Mouse (Mus musculus) cortical plate, adult 2 months (tissue): ENCODE data around the gene Gm12185.
"Not testable (repeated sequence)": the region's sequence is repeated elsewhere in the genome, so short reads cannot be mapped to it uniquely, and the experiment has no call there.

Source experiments
- CTCF ChIP-seq: fragments of 200-500 bp; IDR thresholded peaks from 2 replicates; pipeline ENCODE4 v1.5.1; 2011; ENCODE audit warnings: mild to moderate bottlenecking, control low read depth, low read length; ENCODE audit not compliant: insufficient read depth; ENCODE audit errors: extremely low read depth
- POLR2A ChIP-seq: fragments of 200-500 bp; IDR thresholded peaks from 2 replicates; pipeline ENCODE4 v1.6.1; 2011; ENCODE audit warnings: mild to moderate bottlenecking, low read length, control low read depth; ENCODE audit not compliant: insufficient read depth; ENCODE audit errors: extremely low read depth

- TF ChIP-seq CTCF, POLR2A: not testable (repeated sequence)
These were observed 58.1 kb downstream of the Gm12185 start for GRCm38 (mm10) chr11:48933923-48934322.
